Mouse (Mus musculus): ENCODE measurements around the gene Lmo7. TPM values are rescaled to one million over a fixed set of nuclear protein-coding genes. Genes with fewer than 3 reads are reported as not detected.

Gene Lmo7
- polyA plus RNA-seq, 1 experiment from 2014 or later, result 1.3 TPM

- 74% methylated on average over 4 of the region's 4 CpGs for WGBS
- no peak overlapping the region for H3K4me2 ChIP-seq (ENCODE audit: low read depth, low read length, severe bottlenecking)
- no peaks in the 10 kb centered on the region for H3K27me3 ChIP-seq (ENCODE audit: control insufficient read depth, insufficient read depth, low read length)
- H3K4me3 ChIP-seq (ENCODE audit: low read depth, low read length), result no peak overlapping the region
- H3K9ac ChIP-seq (ENCODE audit: low read length), result no peak overlapping the region
- H3K4me1 ChIP-seq (replicated peaks; ENCODE audit: control insufficient read depth, insufficient read depth, low read length), result no peaks in the 10 kb centered on the region
- H3K27ac ChIP-seq (ENCODE audit: low read depth, low read length), result no peak overlapping the region
- H3K36me3 ChIP-seq (ENCODE audit: control insufficient read depth, insufficient read depth, low read length), result no peaks in the 10 kb centered on the region
- no peak for ATAC-seq (replicated peaks; ENCODE audit: low FRiP score)
- no peaks in the 10 kb centered on the region for H3K9me3 ChIP-seq (ENCODE audit: control insufficient read depth, low read length)
- no peak for DNase-seq (ENCODE audit: low spot score)
These were observed 75.0 kb downstream of the Lmo7 start for GRCm38 (mm10) chr14:101804562-101805327.

- no peak overlapping the region for H3K27ac ChIP-seq (ENCODE audit: low read depth, low read length)
- H3K4me1 ChIP-seq (replicated peaks; ENCODE audit: control insufficient read depth, insufficient read depth, low read length), result no peaks in the 10 kb centered on the region
- no peaks in the 10 kb centered on the region for H3K36me3 ChIP-seq (ENCODE audit: control insufficient read depth, insufficient read depth, low read length)
- DNase-seq (ENCODE audit: low spot score), result no peak
- 88% methylated on average over 7 of the region's 7 CpGs for WGBS
- no peaks in the 10 kb centered on the region for H3K27me3 ChIP-seq (ENCODE audit: control insufficient read depth, insufficient read depth, low read length)
- no peak overlapping the region for H3K4me3 ChIP-seq (ENCODE audit: low read depth, low read length)
- H3K9me3 ChIP-seq (ENCODE audit: control insufficient read depth, low read length), result no peaks in the 10 kb centered on the region
- no peak overlapping the region for H3K4me2 ChIP-seq (ENCODE audit: low read depth, low read length, severe bottlenecking)
- ATAC-seq (replicated peaks; ENCODE audit: low FRiP score), result no peak
- no peak overlapping the region for H3K9ac ChIP-seq (ENCODE audit: low read length)
These were observed 75.6 kb downstream of the Lmo7 start for GRCm38 (mm10) chr14:101805328-101805697.

DNA sequence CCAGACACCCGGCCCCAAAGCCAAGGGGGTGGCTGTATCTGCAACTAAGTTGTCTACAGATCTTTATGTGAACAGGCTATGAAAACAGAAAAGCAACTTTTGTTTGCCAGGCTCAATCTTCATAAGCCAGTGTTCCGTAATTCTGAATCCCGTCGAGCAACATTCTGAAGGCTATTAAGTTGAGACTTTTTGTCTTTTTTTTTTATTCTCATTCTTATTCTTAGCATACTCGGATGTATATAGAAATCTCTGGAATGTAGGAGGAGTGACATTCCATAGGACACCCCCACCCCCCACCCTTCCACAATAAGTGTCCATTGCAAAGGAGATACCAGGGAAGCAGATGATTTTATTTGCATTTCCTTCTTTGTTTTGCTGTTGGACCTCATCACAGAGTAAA is 76.3 kb downstream of the Lmo7 start:
- WGBS, result 72% methylated on average over 5 of the region's 5 CpGs
- Histone ChIP-seq H3K4me2 (ENCODE audit: low read depth, low read length, severe bottlenecking) (no peak overlapping the region), H3K4me1 (replicated peaks; ENCODE audit: control insufficient read depth, insufficient read depth, low read length) (no peaks in the 10 kb centered on the region), H3K36me3 (ENCODE audit: control insufficient read depth, insufficient read depth, low read length) (no peaks in the 10 kb centered on the region), H3K4me3 (ENCODE audit: low read depth, low read length) (no peak overlapping the region), H3K9me3 (ENCODE audit: control insufficient read depth, low read length) (no peaks in the 10 kb centered on the region), H3K9ac (ENCODE audit: low read length) (no peak overlapping the region), H3K27ac (ENCODE audit: low read depth, low read length) (no peak overlapping the region), H3K27me3 (ENCODE audit: control insufficient read depth, insufficient read depth, low read length) (no peaks in the 10 kb centered on the region)
- ATAC-seq (replicated peaks; ENCODE audit: low FRiP score), result no peak
- no peak for DNase-seq (ENCODE audit: low spot score)

DNA sequence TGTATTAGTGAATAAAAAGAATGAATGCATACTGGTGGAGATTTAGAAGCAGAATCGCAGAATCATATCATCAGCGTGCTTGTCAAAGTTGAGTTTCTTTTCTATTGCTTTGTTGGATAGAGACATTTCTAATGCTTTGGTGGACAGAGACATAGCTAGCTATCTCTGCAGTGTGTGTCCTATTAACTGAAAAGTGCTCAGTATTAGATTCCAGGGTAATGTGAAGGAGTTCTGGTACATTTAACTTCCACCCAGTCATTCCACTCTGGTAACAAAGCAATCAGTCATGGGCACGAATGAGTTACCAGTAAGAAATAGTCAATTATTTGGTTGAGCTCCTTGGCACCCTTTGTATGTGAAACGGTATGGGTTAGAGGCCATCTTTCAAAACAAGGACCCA is 76.8 kb downstream of the Lmo7 start:
- H3K4me3 ChIP-seq (ENCODE audit: low read depth, low read length), result no peak overlapping the region
- no peaks in the 10 kb centered on the region for H3K36me3 ChIP-seq (ENCODE audit: control insufficient read depth, insufficient read depth, low read length)
- 77% methylated on average over 4 of the region's 4 CpGs for WGBS
- no peaks in the 10 kb centered on the region for H3K27me3 ChIP-seq (ENCODE audit: control insufficient read depth, insufficient read depth, low read length)
- H3K4me1 ChIP-seq (replicated peaks; ENCODE audit: control insufficient read depth, insufficient read depth, low read length), result no peaks in the 10 kb centered on the region
- no peak overlapping the region for H3K4me2 ChIP-seq (ENCODE audit: low read depth, low read length, severe bottlenecking)
- no peak overlapping the region for H3K9ac ChIP-seq (ENCODE audit: low read length)
- no peaks in the 10 kb centered on the region for H3K9me3 ChIP-seq (ENCODE audit: control insufficient read depth, low read length)
- ATAC-seq (replicated peaks; ENCODE audit: low FRiP score), result no peak
- H3K27ac ChIP-seq (ENCODE audit: low read depth, low read length), result no peak overlapping the region
- no peak for DNase-seq (ENCODE audit: low spot score)

DNA sequence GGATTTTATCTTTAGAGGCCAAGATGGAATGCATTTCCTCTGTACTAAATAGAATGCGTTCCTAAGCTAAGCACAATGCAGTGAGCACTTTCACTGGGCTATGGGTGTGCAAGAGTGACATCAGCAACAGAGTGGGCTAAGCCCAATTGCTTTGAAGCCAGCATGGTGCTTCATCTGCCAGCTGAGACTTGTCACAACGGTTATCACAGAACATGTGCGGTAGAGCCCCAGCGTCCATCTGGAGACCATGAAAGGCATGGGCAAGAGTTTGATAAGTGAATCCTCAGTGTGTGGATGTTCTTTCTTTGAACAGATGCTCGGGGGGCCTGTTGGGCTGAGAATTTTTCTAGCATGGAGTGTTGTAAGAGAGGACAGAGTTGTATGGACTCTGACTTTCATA is 86.7 kb downstream of the Lmo7 start:
- WGBS, result 89% methylated on average over 5 of the region's 5 CpGs
- no peak for DNase-seq (ENCODE audit: low spot score)
- no peaks in the 10 kb centered on the region for H3K36me3 ChIP-seq (ENCODE audit: control insufficient read depth, insufficient read depth, low read length)
- H3K27ac ChIP-seq (ENCODE audit: low read depth, low read length), result no peak overlapping the region
- H3K4me1 ChIP-seq (replicated peaks; ENCODE audit: control insufficient read depth, insufficient read depth, low read length), result no peaks in the 10 kb centered on the region
- no peaks in the 10 kb centered on the region for H3K9me3 ChIP-seq (ENCODE audit: control insufficient read depth, low read length)
- H3K9ac ChIP-seq (ENCODE audit: low read length), result no peak overlapping the region
- H3K27me3 ChIP-seq (ENCODE audit: control insufficient read depth, insufficient read depth, low read length), result no peaks in the 10 kb centered on the region
- H3K4me3 ChIP-seq (ENCODE audit: low read depth, low read length), result no peak overlapping the region
- ATAC-seq (replicated peaks; ENCODE audit: low FRiP score), result no peak
- no peak overlapping the region for H3K4me2 ChIP-seq (ENCODE audit: low read depth, low read length, severe bottlenecking)

DNA sequence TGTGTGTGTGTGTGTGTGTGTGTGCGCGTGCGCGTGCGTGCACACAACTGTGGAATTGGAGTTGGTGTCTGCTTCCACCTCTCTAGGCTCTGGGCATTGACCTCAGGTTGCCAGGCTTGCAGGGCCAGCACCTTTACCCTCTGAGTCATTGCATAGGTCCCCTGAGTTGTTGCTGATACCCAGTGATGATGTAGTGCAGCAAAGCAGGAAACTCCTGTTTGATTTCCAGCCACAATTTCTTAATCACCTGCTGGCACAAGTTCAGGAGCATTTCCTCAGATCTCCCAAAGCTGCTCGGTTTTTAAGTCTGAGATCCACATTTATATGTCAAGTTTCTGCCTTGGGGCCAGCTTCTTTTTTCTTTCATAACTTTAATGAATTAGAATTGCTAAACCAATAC is 92.6 kb downstream of the Lmo7 start:
- H3K27me3 ChIP-seq (ENCODE audit: control insufficient read depth, insufficient read depth, low read length), result no peaks in the 10 kb centered on the region
- H3K4me3 ChIP-seq (ENCODE audit: low read depth, low read length), result no peak overlapping the region
- no peaks in the 10 kb centered on the region for H3K9me3 ChIP-seq (ENCODE audit: control insufficient read depth, low read length)
- no peaks in the 10 kb centered on the region for H3K36me3 ChIP-seq (ENCODE audit: control insufficient read depth, insufficient read depth, low read length)
- DNase-seq (ENCODE audit: low spot score) (no peak), ATAC-seq (replicated peaks; ENCODE audit: low FRiP score) (no peak)
- H3K9ac ChIP-seq (ENCODE audit: low read length), result no peak overlapping the region
- no peak overlapping the region for H3K4me2 ChIP-seq (ENCODE audit: low read depth, low read length, severe bottlenecking)
- WGBS, result 96% methylated on average over 6 of the region's 6 CpGs
- H3K27ac ChIP-seq (ENCODE audit: low read depth, low read length), result no peak overlapping the region
- H3K4me1 ChIP-seq (replicated peaks; ENCODE audit: control insufficient read depth, insufficient read depth, low read length), result no peaks in the 10 kb centered on the region

- Histone ChIP-seq H3K9ac (ENCODE audit: low read length) (no peak overlapping the region), H3K27me3 (ENCODE audit: control insufficient read depth, insufficient read depth, low read length) (no peaks in the 10 kb centered on the region), H3K4me1 (replicated peaks; ENCODE audit: control insufficient read depth, insufficient read depth, low read length) (no peaks in the 10 kb centered on the region), H3K4me2 (ENCODE audit: low read depth, low read length, severe bottlenecking) (no peak overlapping the region), H3K4me3 (ENCODE audit: low read depth, low read length) (no peak overlapping the region), H3K9me3 (ENCODE audit: control insufficient read depth, low read length) (no peaks in the 10 kb centered on the region), H3K36me3 (ENCODE audit: control insufficient read depth, insufficient read depth, low read length) (no peaks in the 10 kb centered on the region), H3K27ac (ENCODE audit: low read depth, low read length) (no peak overlapping the region)
- DNase-seq (ENCODE audit: low spot score) (no peak), ATAC-seq (replicated peaks; ENCODE audit: low FRiP score) (no peak)
- WGBS, result 76% methylated on average over 4 of the region's 4 CpGs
These were observed 93.1 kb downstream of the Lmo7 start for GRCm38 (mm10) chr14:101822871-101823270.

DNA sequence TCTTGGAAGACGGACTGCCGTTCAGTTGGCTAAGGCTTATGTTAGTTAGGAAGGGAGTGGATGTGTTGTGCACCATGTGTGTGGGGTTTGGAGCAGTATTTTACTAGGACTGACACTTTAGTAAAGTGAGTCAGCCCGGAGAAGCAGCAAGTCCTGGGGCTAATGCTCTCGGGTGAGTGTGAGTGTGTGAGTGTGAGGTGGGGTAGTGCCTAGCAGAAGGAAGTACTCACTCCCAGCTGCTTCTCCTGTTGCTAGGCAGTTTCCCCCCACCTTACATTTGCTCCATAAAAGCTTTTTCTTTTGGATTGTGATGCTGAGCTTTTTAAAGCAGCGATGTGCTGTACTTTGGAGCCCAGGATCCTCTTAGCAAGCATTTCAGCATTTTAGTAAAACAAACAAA is 99.9 kb downstream of the Lmo7 start:
- Histone ChIP-seq H3K4me2 (ENCODE audit: low read depth, low read length, severe bottlenecking) (no peak overlapping the region), H3K27me3 (ENCODE audit: control insufficient read depth, insufficient read depth, low read length) (no peaks in the 10 kb centered on the region), H3K27ac (ENCODE audit: low read depth, low read length) (no peak overlapping the region), H3K4me3 (ENCODE audit: low read depth, low read length) (no peak overlapping the region), H3K9me3 (ENCODE audit: control insufficient read depth, low read length) (no peaks in the 10 kb centered on the region), H3K9ac (ENCODE audit: low read length) (no peak overlapping the region), H3K36me3 (ENCODE audit: control insufficient read depth, insufficient read depth, low read length) (no peaks in the 10 kb centered on the region), H3K4me1 (replicated peaks; ENCODE audit: control insufficient read depth, insufficient read depth, low read length) (no peaks in the 10 kb centered on the region)
- 72% methylated on average over 5 of the region's 5 CpGs for WGBS
- DNase-seq (ENCODE audit: low spot score), result no peak
- no peak for ATAC-seq (replicated peaks; ENCODE audit: low FRiP score)

DNA sequence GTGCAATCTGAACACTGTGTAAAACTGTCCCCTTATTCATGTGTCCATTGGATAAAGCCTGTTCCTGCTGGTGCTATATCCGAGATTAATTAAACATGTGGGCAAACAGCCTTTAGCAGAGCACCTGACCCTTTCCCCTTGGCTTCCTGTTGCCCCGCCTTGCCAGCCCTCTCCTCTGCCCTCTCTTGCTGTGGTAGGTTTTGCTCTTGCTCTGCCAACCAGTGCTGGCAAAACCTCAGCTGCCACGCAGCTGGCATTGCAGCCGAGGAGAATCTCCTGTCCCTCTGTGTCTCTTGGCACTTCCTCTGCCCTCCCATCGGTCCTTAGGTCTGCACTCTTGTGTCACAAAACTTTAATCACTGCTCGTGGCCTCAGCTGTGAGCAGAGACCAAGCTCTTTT is 100.4 kb downstream of the Lmo7 start:
- no peak overlapping the region for H3K9ac ChIP-seq (ENCODE audit: low read length)
- no peak overlapping the region for H3K4me3 ChIP-seq (ENCODE audit: low read depth, low read length)
- no peaks in the 10 kb centered on the region for H3K4me1 ChIP-seq (replicated peaks; ENCODE audit: control insufficient read depth, insufficient read depth, low read length)
- no peak overlapping the region for H3K27ac ChIP-seq (ENCODE audit: low read depth, low read length)
- WGBS, result 74% methylated on average over 6 of the region's 6 CpGs
- no peaks in the 10 kb centered on the region for H3K36me3 ChIP-seq (ENCODE audit: control insufficient read depth, insufficient read depth, low read length)
- no peak for DNase-seq (ENCODE audit: low spot score)
- H3K27me3 ChIP-seq (ENCODE audit: control insufficient read depth, insufficient read depth, low read length), result no peaks in the 10 kb centered on the region
- H3K9me3 ChIP-seq (ENCODE audit: control insufficient read depth, low read length), result no peaks in the 10 kb centered on the region
- no peak overlapping the region for H3K4me2 ChIP-seq (ENCODE audit: low read depth, low read length, severe bottlenecking)
- ATAC-seq (replicated peaks; ENCODE audit: low FRiP score), result no peak
